11 mouse cellular contexts compared by ENCODE assay signal in the genomic region with DNA sequence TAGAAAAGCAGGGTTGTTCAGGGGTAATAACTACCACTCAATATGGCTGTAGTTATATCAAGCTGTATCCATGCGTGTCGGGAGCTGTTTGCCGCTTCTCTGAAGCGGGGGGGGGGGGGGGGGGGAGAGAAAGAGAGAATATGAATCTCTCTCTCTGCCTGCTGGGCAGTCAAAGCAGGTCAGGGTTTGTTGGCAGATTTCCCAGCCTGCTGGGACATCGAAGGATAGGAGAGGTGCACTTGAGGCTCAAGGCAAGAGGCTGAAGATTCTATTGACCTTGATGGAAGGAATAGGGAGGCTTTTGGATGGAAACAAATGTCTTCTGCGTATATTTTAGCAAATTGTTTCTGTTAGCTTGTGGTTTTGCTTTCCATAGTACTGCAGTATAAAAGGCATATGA.
DNase-seq lines count a peak whose midpoint lies in the region; ATAC-seq and TF ChIP-seq lines count a peak whose summit lies in the region.
"Had no signal": no experiment of that assay in that cellular context is flagged by ENCODE, and none has a peak within 500 bp of the region (broad histone marks: within the 10 kb centered on the region; RNA-seq: fewer than 3 reads in every experiment).

No protein-coding gene starts in this region.

- H3K4me1 ChIP-seq in kidney, adult 2 months (ENCODE audit: control insufficient read depth, insufficient read depth, low read length), result peaks cover 13% of the 10 kb centered on the region
- peaks cover 10% of the 10 kb centered on the region; the same call in 1 of the 2 replicates for H3K4me1 ChIP-seq in kidney, embryonic 15.5 days
- H3K4me1 ChIP-seq in liver, embryonic 12.5 days, result peaks cover 25% of the 10 kb centered on the region

- TF ChIP-seq POLR2A in kidney, adult 2 months (IDR thresholded peaks at IDR 0.05; ENCODE audit: low read depth, low read length), result no peak

- no peak overlapping the region for H3K9ac ChIP-seq in kidney, embryonic 15.5 days
- no peak overlapping the region for H3K9ac ChIP-seq in liver, embryonic 12.5 days
- H3K9ac ChIP-seq: liver, embryonic 14.5 days had no signal

- ATAC-seq in kidney, embryonic 15.5 days (replicated peaks; ENCODE audit: low FRiP score), result no peak
- ATAC-seq in liver, embryonic 12.5 days, result no peak

- H3K27ac ChIP-seq in kidney, adult 2 months (ENCODE audit: insufficient read depth, low read depth, low read length), result no peak overlapping the region
- H3K27ac ChIP-seq in kidney, embryonic 15.5 days, result no peak overlapping the region
- no peak overlapping the region for H3K27ac ChIP-seq in liver, embryonic 12.5 days
- H3K27ac ChIP-seq: liver, embryonic 14.5 days; macrophage had no signal

- peak; percentile 72 to 88 for DNase-seq in adrenal gland, adult (ENCODE audit: inconsistent age in 2 of 2, low spot score in 1 of 2)
- DNase-seq in adrenal gland, postnatal 4 days (ENCODE audit: low spot score in 2 of 2), result no peak
- DNase-seq in kidney, adult 2 months, result peak; percentile 29
- peak; percentile 74 for DNase-seq in adrenal gland, adult 8-10 months
- peak; percentile 76 to 79 for DNase-seq in cerebellum, postnatal 14 days
- no peak for DNase-seq in urinary bladder, adult 2 months (ENCODE audit: low spot score)
- DNase-seq: gastrocnemius, postnatal 36 days had no signal

- WGBS in kidney, adult 2 months, result 36% methylated on average over 6 of the region's 6 CpGs
- whole genome bisulfite sequencing in kidney, embryonic 15.5 days, result 50% methylated on average over 5 of the region's 6 CpGs
- WGBS in liver, embryonic 12.5 days (ENCODE audit: insufficient replicate concordance), result 74% methylated on average over 5 of the region's 6 CpGs

- no peak overlapping the region for H3K4me2 ChIP-seq in kidney, embryonic 15.5 days
- no peak overlapping the region for H3K4me2 ChIP-seq in liver, embryonic 12.5 days

- no peaks in the 10 kb centered on the region for H3K27me3 ChIP-seq in kidney, adult 2 months (replicated peaks; ENCODE audit: control insufficient read depth, insufficient read depth, low read length)
- H3K27me3 ChIP-seq in kidney, embryonic 15.5 days, result no peaks in the 10 kb centered on the region
- H3K27me3 ChIP-seq in liver, embryonic 12.5 days (replicated peaks), result no peaks in the 10 kb centered on the region; the same call in 1 of the 2 replicates

- no peaks in the 10 kb centered on the region for H3K36me3 ChIP-seq in kidney, adult 2 months (ENCODE audit: control insufficient read depth, insufficient read depth, low read length)
- no peaks in the 10 kb centered on the region for H3K36me3 ChIP-seq in kidney, embryonic 15.5 days
- no peaks in the 10 kb centered on the region for H3K36me3 ChIP-seq in liver, embryonic 12.5 days

- no peaks in the 10 kb centered on the region for H3K9me3 ChIP-seq in kidney, embryonic 15.5 days (replicated peaks)
- H3K9me3 ChIP-seq in liver, embryonic 12.5 days (replicated peaks), result no peaks in the 10 kb centered on the region

- TF ChIP-seq CTCF in kidney, adult 2 months (conservative IDR thresholded peaks at IDR 0.05; ENCODE audit: insufficient read depth, insufficient read length, low read depth, low read length), result no peak

- H3K4me3 ChIP-seq in kidney, adult 2 months (ENCODE audit: insufficient read depth, low read depth, low read length), result no peak overlapping the region
- no peak overlapping the region for H3K4me3 ChIP-seq in kidney, embryonic 15.5 days (replicated peaks)
- H3K4me3 ChIP-seq in liver, embryonic 12.5 days, result no peak overlapping the region

Comparison
In these comparisons a context has a peak if more than half of its experiments do, and no peak if none do; other contexts are left out.
1. DNase-seq: peak in adrenal gland, adult (2 of 2), kidney, adult 2 months (single experiment), adrenal gland, adult 8-10 months (single experiment) and cerebellum, postnatal 14 days (2 of 2); none in adrenal gland, postnatal 4 days (0 of 2) and urinary bladder, adult 2 months (single experiment).